Mouse (Mus musculus): ENCODE results near the gene 4930519G04Rik. TPM values are rescaled to one million over a fixed set of nuclear protein-coding genes. Genes with fewer than 3 reads are reported as not detected.
"Not testable (repeated sequence)": the region's sequence is repeated elsewhere in the genome, so short reads cannot be mapped to it uniquely, and the experiment has no call there.

4930519G04Rik gene
- total and polyA plus RNA-seq, 2 experiments from 2014 or later: not detected

DNA sequence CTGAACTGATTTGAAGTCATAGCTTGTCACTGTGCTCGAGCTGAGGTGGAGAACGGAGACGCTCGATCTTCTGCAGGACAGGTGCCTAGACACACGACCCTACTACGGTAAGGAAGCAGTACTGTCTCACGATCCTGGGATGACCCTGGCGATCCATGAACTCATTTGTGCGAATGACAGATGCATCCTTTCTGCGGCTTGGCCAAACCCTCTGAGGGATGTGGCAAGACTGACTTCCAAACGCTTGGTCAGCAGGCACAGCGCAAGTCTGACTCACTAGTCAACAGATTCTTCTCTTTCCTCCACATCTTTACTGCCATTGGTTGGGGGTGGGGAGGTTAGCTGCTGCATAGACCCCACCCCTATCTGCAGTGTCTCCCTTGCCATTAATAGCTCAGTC lies 26.0 kb upstream of the 4930519G04Rik start:
- no peak for TF ChIP-seq CTCF (IDR thresholded peaks at IDR 0.05)

GRCm38 (mm10) chr5:114829740-114830139 lies 23.7 kb upstream of the 4930519G04Rik start:
- no peaks in the 10 kb centered on the region for H3K27me3 ChIP-seq (ENCODE audit: insufficient read depth, low read length)
- DNase-seq (ENCODE audit: low spot score): no peak
- 64% methylated on average over 3 of the region's 3 CpGs for WGBS
- H3K36me3 ChIP-seq (ENCODE audit: insufficient read depth, low read length): no peaks in the 10 kb centered on the region
- H3K9me3 ChIP-seq (ENCODE audit: low read length): no peaks in the 10 kb centered on the region
- TF ChIP-seq CTCF (IDR thresholded peaks at IDR 0.05): no peak
- no peak overlapping the region for H3K27ac ChIP-seq (ENCODE audit: low read depth, low read length)
- H3K4me2 ChIP-seq (ENCODE audit: low read depth, low read length, poor library complexity, severe bottlenecking): no peak overlapping the region
- H3K4me3 ChIP-seq (ENCODE audit: low read depth, low read length): no peak overlapping the region
- no peaks in the 10 kb centered on the region for H3K4me1 ChIP-seq (ENCODE audit: insufficient read depth, low read length)
- ATAC-seq (ENCODE audit: low FRiP score): no peak
- H3K9ac ChIP-seq (replicated peaks; ENCODE audit: low read length, poor library complexity, severe bottlenecking): no peak overlapping the region

More for the DNA sequence above, 26.0 kb upstream of the 4930519G04Rik start:
- DNase-seq (ENCODE audit: low spot score) (no peak), ATAC-seq (ENCODE audit: low FRiP score) (no peak)
- H3K27ac ChIP-seq (ENCODE audit: low read depth, low read length): no peak overlapping the region
- no peak overlapping the region for H3K4me2 ChIP-seq (ENCODE audit: low read depth, low read length, poor library complexity, severe bottlenecking)
- H3K9me3 ChIP-seq (ENCODE audit: low read length): no peaks in the 10 kb centered on the region
- no peaks in the 10 kb centered on the region for H3K27me3 ChIP-seq (ENCODE audit: insufficient read depth, low read length)
- no peak overlapping the region for H3K9ac ChIP-seq (replicated peaks; ENCODE audit: low read length, poor library complexity, severe bottlenecking)
- H3K4me3 ChIP-seq (ENCODE audit: low read depth, low read length): no peak overlapping the region
- H3K4me1 ChIP-seq (ENCODE audit: insufficient read depth, low read length): no peaks in the 10 kb centered on the region
- no peaks in the 10 kb centered on the region for H3K36me3 ChIP-seq (ENCODE audit: insufficient read depth, low read length)
- 93% methylated on average over 12 of the region's 12 CpGs for WGBS

- WGBS: 72% methylated on average over 12 of the region's 12 CpGs
- H3K27me3 ChIP-seq (ENCODE audit: insufficient read depth, low read length): no peaks in the 10 kb centered on the region
- no peak overlapping the region for H3K9ac ChIP-seq (replicated peaks; ENCODE audit: low read length, poor library complexity, severe bottlenecking)
- H3K27ac ChIP-seq (ENCODE audit: low read depth, low read length): no peak overlapping the region
- DNase-seq (ENCODE audit: low spot score) (no peak), ATAC-seq (ENCODE audit: low FRiP score) (no peak)
- no peak for TF ChIP-seq CTCF (IDR thresholded peaks at IDR 0.05)
- no peak overlapping the region for H3K4me2 ChIP-seq (ENCODE audit: low read depth, low read length, poor library complexity, severe bottlenecking)
- no peaks in the 10 kb centered on the region for H3K36me3 ChIP-seq (ENCODE audit: insufficient read depth, low read length)
- H3K9me3 ChIP-seq (ENCODE audit: low read length): no peaks in the 10 kb centered on the region
- no peaks in the 10 kb centered on the region for H3K4me1 ChIP-seq (ENCODE audit: insufficient read depth, low read length)
- H3K4me3 ChIP-seq (ENCODE audit: low read depth, low read length): no peak overlapping the region
Observed at GRCm38 (mm10) chr5:114836886-114837285, 16.6 kb upstream of the 4930519G04Rik start.

DNA sequence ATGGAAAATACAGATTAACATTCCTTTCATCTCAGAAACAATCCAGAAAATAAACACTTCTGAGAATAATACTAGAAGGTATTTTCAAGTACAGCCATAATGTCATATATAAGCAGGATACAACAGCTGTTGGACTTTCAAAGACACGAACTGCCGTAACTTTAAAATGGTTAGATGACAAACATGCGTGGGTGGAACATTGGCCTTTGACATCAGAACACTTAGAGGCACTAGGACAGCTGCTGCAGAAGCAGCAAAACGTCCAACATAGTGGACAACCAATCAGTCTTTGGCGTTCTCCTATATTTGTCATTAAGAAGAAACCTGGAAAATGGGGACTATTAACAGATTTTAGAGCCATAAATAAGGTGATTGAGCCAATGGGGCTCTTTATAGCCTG lies 13.0 kb upstream of the 4930519G04Rik start:
- not testable (repeated sequence) for H3K27ac ChIP-seq (ENCODE audit: low read depth, low read length); H3K4me3 ChIP-seq (ENCODE audit: low read depth, low read length); H3K4me1 ChIP-seq (ENCODE audit: insufficient read depth, low read length); H3K9me3 ChIP-seq (ENCODE audit: low read length); H3K27me3 ChIP-seq (ENCODE audit: insufficient read depth, low read length); DNase-seq (ENCODE audit: low spot score); H3K9ac ChIP-seq (replicated peaks; ENCODE audit: low read length, poor library complexity, severe bottlenecking); H3K4me2 ChIP-seq (ENCODE audit: low read depth, low read length, poor library complexity, severe bottlenecking); H3K36me3 ChIP-seq (ENCODE audit: insufficient read depth, low read length); ATAC-seq (ENCODE audit: low FRiP score)
- WGBS: 81% methylated on average over 5 of the region's 5 CpGs

GRCm38 (mm10) chr5:114842155-114842554 lies 11.3 kb upstream of the 4930519G04Rik start:
- not testable (repeated sequence) for H3K4me3 ChIP-seq (ENCODE audit: low read depth, low read length); ATAC-seq (ENCODE audit: low FRiP score); H3K36me3 ChIP-seq (ENCODE audit: insufficient read depth, low read length); H3K9ac ChIP-seq (replicated peaks; ENCODE audit: low read length, poor library complexity, severe bottlenecking); H3K27me3 ChIP-seq (ENCODE audit: insufficient read depth, low read length); H3K9me3 ChIP-seq (ENCODE audit: low read length); H3K4me1 ChIP-seq (ENCODE audit: insufficient read depth, low read length); H3K4me2 ChIP-seq (ENCODE audit: low read depth, low read length, poor library complexity, severe bottlenecking); H3K27ac ChIP-seq (ENCODE audit: low read depth, low read length)
- DNase-seq (ENCODE audit: low spot score): peak; percentile 38
- WGBS: 45% methylated on average over 3 of the region's 3 CpGs

DNA sequence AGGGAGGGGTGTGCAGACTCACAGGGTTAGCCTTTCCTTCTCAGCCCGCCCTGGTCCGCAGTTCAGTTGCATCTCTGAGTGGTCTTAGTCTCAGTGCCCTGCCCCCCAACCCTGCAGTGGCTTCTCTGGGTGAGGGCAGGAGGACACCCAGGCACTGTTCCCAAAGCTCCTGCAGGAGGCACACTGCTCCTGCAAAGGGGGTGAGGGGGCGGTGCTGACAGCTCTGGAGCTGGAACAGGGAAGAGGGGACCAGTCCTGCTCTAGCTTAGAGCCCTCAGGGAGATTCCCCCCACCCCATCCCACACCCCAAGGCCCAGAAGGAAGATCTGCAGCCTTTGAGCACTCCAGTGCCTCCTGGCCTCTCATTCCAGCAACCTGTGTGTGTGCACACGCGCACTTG lies 10.8 kb upstream of the 4930519G04Rik start:
- Histone ChIP-seq H3K9ac (replicated peaks; ENCODE audit: low read length, poor library complexity, severe bottlenecking) (no peak overlapping the region), H3K4me2 (ENCODE audit: low read depth, low read length, poor library complexity, severe bottlenecking) (no peak overlapping the region), H3K27ac (ENCODE audit: low read depth, low read length) (no peak overlapping the region), H3K27me3 (ENCODE audit: insufficient read depth, low read length) (no peaks in the 10 kb centered on the region), H3K4me3 (ENCODE audit: low read depth, low read length) (no peak overlapping the region), H3K4me1 (ENCODE audit: insufficient read depth, low read length) (no peaks in the 10 kb centered on the region), H3K9me3 (ENCODE audit: low read length) (no peaks in the 10 kb centered on the region), H3K36me3 (ENCODE audit: insufficient read depth, low read length) (no peaks in the 10 kb centered on the region)
- DNase-seq (ENCODE audit: low spot score) (no peak), ATAC-seq (ENCODE audit: low FRiP score) (no peak; the same call in 1 of the 2 replicates)
- 60% methylated on average over 5 of the region's 5 CpGs for WGBS
- TF ChIP-seq CTCF (IDR thresholded peaks at IDR 0.05): 0 out of 2 replicates have a peak, but pooled peaks have one; percentile 11

- not testable (repeated sequence) for H3K4me2 ChIP-seq (ENCODE audit: low read depth, low read length, poor library complexity, severe bottlenecking); H3K27ac ChIP-seq (ENCODE audit: low read depth, low read length); H3K27me3 ChIP-seq (ENCODE audit: insufficient read depth, low read length); H3K36me3 ChIP-seq (ENCODE audit: insufficient read depth, low read length); H3K9ac ChIP-seq (replicated peaks; ENCODE audit: low read length, poor library complexity, severe bottlenecking); DNase-seq (ENCODE audit: low spot score); H3K4me1 ChIP-seq (ENCODE audit: insufficient read depth, low read length); H3K4me3 ChIP-seq (ENCODE audit: low read depth, low read length); ATAC-seq (ENCODE audit: low FRiP score); H3K9me3 ChIP-seq (ENCODE audit: low read length)
- WGBS: 46% methylated on average over 2 of the region's 2 CpGs
Observed at GRCm38 (mm10) chr5:114844371-114844770, 9.1 kb upstream of the 4930519G04Rik start.

Data from midbrain, postnatal 0 days (tissue).